Mouse (Mus musculus) cerebellum, adult (tissue): Measurements from ENCODE around the gene Ano6.
A peak's percentile ranks its signal among the peaks of the same experiment; 100 is the strongest.

ENCODE experiments used
- ATAC-seq: cut with Nextera tagmentation; 2 replicates; pipeline ENCODE4 v1.9.2; 2017; ENCODE audit warnings: mild to moderate bottlenecking, moderate library complexity, mixed read lengths; ENCODE audit not compliant: insufficient number of reproducible peaks, low FRiP score, low TSS enrichment

Ano6 gene

GRCm38 (mm10) chr15:95765936-95766335, 24.7 kb upstream of the Ano6 start:
- ATAC-seq: no peak

DNA sequence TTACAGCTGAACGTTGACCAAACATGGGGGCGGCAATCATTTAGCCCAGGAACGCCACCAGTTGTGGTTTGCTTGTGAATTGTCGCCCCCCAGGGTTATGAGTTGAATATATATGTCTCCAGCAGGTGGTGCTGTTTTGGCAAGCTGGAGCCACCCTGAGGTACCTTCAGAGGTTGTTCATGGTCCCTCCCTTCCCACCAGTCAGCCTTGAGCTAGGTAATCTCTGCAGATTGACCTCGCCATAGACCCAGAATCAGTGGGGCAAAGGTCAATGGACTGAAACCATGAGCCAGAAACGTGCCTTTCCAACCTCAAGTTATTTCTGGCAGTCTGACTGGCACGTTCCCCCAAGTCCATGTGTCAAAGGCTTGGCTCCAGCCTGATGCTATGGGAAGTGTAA, 22.8 kb upstream of the Ano6 start:
- no peak for ATAC-seq

DNA sequence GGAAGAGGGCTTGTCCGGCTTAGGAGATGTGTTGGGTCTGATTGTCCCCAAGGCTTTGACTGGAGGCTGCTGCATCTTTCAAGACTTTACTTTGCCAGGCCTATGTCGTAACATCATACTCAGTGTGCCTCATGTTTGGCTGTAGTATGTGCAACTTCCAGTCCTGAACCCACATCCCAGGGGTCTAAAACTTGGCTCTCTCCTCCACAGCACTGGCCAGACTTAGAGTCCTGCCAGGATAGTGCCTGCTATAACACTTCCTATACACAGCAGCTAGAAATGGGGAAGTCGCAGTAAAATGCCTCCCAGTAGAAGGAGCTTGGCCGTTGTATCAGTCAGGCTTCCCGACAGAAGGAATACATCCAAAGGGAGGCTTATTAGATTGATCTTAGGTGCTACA, 21.9 kb upstream of the Ano6 start:
- no peak for ATAC-seq

DNA sequence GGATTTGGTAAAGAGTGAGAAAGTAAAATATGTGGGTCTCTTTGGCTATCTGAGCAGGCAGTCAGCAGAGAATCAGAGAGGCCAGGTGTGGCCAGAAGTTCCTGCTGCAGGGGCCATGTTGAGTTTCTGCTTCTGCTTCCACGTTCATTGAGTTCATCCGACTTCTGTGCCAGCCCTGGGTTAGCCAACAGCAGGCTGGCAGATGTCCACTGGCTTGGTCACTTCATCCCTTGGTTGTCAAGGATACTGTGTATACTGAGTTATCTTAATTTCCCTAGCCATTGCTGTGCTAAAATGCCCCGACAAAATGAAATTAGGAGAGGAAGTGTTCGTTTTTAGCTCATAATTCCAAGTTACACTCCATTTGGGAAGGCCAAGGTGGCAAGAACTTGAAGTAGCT, 21.1 kb upstream of the Ano6 start:
- ATAC-seq: no peak

- no peak for ATAC-seq
Observed at GRCm38 (mm10) chr15:95770307-95770706, 20.3 kb upstream of the Ano6 start.

GRCm38 (mm10) chr15:95772374-95772773, 18.3 kb upstream of the Ano6 start:
- no peak for ATAC-seq

DNA sequence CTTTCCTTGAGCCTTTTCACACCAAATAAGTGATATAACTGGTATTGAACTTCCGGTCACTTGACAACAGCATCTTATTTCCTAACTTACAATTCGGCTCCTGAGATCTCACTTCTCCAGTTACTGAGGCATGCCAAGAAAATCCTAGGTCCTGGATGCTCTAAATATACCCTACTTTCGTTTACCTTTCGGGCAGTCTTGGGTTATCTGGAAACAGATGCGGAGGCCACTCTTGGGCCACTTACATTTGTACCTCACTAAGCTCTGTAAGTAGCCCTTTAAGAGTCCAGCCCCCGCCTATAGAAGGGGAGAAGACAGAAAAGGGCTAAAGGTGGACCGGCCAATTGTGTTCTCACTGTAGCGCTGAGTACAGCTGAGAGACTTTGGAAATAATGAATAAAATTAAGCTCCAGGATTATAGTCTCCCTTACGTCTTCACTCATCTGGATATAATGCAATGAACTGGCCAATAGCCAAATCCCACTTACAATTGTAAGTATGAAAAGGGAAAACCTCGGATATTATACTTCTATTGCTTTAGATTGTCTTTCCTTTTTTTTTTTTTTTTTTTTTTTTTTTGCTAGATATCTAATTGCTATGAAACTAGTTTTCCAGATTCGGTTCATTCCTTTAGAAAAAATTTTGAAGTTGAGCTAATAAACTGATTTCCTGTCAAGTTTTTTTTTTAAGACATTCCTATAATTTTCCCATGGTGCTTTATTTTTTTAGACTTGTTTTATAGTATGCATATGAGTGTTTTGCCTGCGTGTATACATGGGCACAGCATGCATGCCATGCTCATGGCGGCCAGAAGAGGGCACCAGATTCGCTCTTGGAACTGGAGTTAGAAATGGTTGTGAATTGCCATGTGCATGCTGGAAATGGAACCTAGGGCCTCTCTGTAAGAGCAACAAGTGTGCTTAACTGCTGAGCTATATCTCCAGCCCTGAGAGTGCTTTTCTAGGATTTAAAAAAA, 17.5 kb upstream of the Ano6 start:
- no peak for ATAC-seq

- no peak for ATAC-seq
Observed at GRCm38 (mm10) chr15:95774197-95774596, 16.4 kb upstream of the Ano6 start.

DNA sequence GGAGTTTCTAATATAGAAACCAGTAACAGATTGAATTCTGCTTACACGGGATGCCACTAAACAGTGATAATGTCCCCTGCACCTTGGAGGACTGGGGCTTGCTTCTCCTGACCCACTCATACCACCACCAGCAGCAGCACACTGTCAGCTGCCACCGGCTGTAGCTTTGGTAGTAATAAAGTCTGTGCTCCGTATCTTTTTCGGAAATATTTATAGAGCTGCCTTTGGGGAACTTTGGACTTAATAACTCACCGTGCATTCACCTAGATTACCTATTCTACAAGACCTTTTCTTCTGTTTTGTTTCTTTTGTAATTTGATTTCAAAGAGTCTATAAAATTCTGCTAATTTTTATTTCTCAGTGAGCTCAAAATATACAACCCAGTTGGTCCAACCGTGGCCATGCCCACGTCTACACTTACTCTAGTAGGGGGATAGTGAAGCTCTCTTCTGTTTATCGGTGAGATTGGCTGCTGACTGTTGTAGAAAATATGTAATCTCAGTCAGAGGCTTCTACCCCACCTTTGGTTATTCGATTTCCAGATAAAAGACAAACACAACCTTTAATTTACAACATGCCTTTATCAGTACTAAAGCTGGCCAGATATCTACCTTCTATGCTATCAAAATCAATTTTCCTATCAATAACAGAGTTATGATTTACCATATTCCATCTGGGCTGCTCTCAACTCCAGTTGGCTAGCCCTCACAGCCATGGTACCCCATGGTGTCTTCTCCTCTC, 15.8 kb upstream of the Ano6 start:
- no peak for ATAC-seq

DNA sequence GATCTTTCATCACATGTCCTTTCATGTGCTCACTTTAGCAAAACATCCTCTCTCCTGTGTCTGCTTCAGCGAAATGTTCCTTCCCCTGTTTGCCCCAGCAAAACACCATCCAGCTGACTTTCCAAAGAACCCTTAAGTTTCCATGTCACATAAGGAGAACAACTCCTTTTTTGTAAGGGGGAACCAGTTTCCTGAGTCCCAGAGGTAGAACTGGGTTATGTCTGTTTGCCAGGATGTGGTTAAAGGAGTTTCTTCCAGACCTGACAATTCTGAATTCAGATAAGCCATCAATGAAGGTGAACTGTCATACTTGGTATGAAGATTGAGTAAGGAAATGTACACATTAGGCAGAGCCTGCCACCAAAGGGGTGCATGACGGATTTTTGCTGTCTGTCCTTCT, 12.9 kb upstream of the Ano6 start:
- ATAC-seq: no peak

GRCm38 (mm10) chr15:95778710-95779109, 11.9 kb upstream of the Ano6 start:
- no peak for ATAC-seq

DNA sequence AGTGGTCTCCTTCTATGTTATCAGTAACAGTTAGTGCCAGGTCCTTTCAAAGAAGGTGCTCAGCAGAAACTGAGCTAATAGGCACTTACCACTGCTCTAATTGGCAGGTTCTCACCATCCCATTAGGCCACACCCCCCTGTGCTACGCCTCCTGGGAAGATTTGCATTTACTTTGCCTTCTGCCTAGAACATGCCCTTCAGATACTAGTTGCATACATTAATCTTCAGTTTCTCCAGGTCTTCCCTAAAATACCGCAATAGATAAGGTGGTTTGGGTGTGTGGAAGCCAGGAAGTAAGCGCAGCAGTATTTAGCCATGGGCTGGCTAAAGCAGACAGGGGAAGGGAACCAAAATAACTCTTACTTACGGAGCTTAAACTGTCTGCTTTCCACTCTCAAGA, 4.0 kb upstream of the Ano6 start:
- ATAC-seq: no peak

DNA sequence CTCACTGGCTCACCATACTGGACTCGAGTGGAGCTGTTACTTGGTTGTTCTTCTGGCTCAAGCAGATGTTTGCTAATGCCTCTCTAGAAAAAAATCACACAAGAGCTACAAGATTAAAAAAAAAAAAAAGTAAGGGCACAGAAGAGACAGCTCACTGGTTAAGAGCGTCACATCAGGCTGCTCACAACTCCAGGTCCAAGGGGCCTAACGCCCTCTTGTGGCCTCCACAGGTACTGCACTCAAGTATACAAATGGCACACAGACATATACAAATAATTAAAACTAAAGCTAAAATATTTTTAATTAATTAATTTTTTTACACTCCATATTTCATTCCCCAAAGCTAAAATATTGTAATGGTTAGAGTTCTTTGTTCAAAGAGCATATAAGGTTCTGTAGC, 3.1 kb upstream of the Ano6 start:
- ATAC-seq: no peak

- peak; percentile 24; the same call in 1 of the 2 replicates for ATAC-seq
Observed at GRCm38 (mm10) chr15:95789562-95790528, 798 bp upstream of the Ano6 start.

DNA sequence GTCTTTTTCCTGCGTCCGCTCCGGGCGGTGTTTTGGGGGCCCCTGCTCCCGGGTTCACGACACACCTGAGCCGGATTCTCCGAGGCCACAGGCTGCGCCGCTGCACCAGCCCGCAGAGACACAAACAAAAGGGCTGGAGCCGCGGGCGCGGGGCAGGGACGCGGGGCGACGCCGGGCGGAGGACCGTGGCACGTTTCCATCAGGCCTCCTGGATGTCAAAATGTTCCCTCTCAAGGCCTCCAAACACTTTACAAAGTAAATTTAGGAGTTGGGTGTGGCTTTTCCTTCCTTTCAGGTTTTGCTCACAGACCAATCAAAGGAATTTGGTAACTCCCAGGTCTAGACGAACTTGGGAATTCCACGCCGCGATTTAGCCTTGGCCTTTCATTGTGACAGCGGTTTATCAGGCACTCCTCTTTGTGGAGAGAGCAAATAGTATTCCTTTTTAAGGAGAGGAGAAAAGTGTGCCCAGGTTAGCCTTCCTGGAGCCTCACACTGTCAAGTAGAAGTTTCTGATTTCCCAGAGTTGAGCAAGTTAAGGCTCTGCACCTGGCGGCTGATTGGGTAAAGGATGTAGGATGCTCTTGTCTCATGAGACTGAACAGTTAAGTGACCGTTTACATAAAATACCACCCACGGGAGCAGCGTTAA, 623 bp downstream of the Ano6 start:
- no peak; the same call in 1 of the 2 replicates for ATAC-seq

GRCm38 (mm10) chr15:95791855-95792254, 1.2 kb downstream of the Ano6 start:
- ATAC-seq: no peak

- ATAC-seq: no peak
Observed at GRCm38 (mm10) chr15:95792261-95793260, 1.9 kb downstream of the Ano6 start.

DNA sequence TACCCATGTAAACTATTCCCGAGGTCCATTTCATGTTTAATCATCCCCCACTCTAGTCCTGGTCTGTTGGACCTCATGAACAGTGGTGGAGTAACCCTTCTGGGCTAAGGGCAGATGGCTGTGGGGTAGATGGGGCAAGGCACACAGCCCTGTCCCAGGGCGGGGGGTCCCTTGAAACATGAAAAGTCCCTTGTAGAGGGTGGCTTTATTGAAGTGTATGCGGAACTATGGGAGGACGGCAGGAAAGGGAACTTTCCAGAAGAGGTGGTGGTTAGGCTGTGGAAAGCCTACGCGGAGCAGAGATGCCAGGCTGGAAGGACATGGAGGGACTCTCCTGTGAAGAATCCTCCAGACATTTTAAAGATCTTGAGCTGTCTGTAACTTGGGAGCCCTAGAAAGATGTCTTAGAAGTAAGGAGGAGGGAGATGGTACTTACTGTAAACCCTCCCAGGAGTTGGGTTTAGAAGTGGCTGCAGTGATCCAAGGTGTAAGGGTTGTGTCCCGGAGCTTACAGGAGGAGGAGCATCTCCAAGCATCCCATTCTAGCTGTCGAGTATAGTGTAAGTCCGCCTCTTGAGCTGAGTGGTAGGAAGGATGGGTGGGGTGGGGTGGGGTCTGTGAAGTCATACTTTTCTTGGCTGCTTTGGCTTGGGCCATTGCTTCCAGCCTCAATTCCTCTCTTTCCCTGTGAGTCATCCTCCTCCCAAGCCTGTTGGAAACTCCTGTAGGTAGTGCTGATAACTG, 3.3 kb downstream of the Ano6 start:
- no peak for ATAC-seq
